Mouse (Mus musculus) layer of hippocampus, postnatal 14 days (tissue): ENCODE measurements around the gene Tmem120b. TPM values are rescaled to one million over a fixed set of nuclear protein-coding genes. Genes with fewer than 3 reads are reported as not detected.

Source experiments
- DNase-seq, 2 experiments: peaks; one replicate each; pipeline ENCODE4 v3.0.0; 2021 to 2022; ENCODE audit warnings: low spot score in 2 of 2, mixed read lengths in 1 of 2
- total RNA-seq, 2 experiments: library from RNA; stranded (reverse); gene quantifications; 2 replicates each; pipeline ENCODE4 v1.2.3; 2021

The Tmem120b gene
- total RNA-seq, 2 experiments from 2014 or later, result 20.1 to 20.3 TPM

DNA sequence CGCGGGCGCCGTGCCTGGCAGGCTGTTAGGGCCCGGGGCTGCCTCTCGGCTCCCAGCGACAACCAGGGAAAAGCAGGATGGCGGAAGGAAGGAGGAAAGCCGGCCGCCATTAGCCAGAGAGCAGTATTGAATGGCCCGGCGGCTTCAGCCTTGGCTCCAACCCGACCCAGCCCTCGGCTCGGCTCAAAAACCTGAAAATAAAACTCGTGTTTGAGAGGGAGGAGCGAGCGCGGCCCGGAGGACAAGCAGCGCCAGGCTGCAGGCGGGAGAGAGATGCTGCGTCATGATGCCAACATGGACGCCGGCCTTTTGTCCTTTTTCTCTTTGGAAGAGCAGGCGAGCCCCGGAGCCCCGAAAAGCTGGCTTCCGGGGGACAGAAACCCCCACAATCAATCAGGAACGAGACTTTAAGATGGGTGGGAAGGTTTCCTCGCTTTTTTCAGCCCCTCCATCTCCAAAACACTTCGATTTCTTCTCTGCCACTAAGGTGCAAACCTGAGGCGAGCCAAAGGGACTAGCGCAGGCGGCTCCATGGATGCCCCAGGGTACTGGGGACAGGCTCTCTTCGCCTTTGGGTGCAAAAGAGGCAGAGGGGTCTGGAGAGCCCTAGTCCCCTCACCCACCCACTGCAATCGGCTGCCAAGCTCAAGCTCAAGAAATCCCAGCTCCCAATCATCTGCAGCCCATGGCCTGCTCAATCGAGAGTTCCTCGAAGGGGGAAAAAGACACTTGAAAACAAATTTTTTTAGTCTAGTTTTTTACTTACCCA is 70.9 kb downstream of the Tmem120b start:
- DNase-seq, result peak; percentile 86 to 90

DNA sequence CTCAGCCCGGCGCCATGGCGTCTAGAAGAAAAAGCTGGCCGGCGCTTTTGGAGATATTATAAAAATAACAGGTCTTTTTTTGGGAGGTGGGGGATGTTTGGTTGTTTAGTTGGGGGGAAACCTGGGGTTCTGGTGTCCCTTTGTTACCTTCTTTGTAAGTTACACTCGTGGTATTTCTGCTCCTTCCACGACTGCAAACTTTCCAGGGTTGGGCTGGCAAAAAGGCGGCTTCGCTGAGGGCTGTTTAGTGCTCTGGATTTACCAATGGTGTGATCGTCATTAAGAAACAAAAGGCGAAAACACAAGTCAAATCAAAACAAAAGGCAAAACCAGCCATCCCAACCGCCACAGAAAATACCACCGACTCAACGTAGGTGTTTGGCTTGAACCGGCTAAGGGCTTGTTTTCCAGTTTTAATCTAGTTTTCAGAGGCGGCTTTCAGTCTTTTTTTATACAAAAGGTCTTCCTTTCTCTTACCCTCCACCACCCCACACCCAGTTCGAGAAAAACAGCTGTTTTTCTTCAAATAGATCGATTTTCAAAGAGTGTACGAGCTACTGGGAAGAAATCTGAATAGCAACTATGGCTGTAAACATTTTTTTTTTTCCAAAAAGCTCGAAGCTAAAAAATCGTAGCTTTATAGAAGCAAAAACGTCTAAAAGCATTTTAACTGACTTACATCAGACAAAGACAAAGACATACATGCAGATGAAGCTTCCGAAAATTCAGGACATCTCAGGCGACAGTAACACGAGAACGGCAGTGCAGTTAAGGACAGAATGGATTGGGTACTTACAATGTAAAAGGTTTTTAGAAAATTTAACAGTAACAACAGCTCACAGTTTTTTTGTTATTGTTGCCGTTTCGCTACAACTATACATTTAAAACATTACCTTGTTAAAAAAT is 71.8 kb downstream of the Tmem120b start:
- peak in 1 of 2 experiments; percentile 37 for DNase-seq

DNA sequence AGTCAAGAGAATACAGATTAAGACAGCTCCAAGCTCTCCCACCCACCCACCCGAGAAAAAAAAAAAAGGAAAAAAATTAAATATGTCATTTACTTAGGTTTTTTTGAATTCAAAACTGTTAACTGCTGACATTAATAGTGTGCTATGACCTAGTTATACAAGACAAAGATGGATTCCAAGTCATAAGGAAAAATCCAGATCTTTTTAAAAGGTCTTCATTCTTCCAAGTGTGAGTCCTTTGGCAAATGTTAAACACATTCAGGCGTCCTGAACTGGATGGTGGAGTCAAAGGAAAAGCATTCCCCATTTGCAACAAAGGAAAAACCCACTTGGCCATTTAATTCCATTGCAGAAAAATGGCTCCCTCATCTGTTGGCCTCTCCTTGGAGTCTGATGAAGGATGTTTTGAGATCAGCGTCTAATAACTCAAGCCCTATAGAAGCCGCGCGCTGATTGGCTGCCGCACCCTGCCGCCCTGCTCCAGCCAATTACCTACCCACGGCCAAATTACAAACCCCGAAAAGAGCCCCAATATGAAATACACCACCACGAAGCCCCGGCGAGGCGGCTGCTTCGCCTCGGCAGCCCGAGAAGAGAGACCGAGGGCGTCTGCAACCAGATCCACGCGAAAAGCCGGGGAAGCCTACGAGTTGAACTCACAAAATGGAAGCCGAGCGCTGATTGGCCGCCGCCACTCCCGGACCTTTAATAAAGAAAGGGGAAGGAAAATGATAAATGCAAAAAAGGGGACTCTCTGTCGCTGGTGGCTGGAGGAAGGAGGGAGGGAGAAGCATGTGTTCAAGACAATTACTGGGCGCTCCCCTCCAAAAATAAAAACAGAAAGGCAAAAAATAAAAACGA is 72.7 kb downstream of the Tmem120b start:
- peak; percentile 93 to 96 for DNase-seq

DNA sequence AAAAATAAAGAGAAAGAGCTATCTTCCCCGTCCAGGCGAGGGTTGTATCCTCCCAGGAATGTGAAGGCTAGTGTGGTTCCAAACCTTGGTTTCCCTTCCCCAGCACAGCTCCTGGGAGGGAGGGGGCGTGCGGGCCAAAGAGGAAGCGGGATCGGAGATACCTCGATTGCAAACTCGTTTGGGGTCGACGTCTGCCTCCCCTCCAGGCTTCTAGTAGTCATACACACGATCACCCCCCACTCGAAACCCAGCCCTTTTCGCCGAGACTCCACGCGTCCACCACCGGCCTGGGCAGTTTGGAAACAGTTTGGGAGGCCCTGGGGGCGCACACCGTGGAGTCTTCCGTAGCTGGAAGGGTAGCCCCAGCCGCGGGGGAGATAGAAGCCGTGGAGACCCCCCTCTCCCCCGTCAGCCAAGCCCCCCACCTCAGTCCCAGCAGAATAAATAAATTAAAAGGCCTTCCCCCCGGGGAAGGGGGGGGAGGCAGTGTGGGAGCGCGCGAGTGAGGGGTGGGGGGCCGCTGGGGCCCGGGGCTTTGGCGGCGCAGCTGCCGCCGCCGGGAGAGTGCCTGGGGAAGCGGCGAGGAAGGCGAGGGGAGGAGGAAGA is 73.4 kb downstream of the Tmem120b start:
- DNase-seq, result no peak

DNA sequence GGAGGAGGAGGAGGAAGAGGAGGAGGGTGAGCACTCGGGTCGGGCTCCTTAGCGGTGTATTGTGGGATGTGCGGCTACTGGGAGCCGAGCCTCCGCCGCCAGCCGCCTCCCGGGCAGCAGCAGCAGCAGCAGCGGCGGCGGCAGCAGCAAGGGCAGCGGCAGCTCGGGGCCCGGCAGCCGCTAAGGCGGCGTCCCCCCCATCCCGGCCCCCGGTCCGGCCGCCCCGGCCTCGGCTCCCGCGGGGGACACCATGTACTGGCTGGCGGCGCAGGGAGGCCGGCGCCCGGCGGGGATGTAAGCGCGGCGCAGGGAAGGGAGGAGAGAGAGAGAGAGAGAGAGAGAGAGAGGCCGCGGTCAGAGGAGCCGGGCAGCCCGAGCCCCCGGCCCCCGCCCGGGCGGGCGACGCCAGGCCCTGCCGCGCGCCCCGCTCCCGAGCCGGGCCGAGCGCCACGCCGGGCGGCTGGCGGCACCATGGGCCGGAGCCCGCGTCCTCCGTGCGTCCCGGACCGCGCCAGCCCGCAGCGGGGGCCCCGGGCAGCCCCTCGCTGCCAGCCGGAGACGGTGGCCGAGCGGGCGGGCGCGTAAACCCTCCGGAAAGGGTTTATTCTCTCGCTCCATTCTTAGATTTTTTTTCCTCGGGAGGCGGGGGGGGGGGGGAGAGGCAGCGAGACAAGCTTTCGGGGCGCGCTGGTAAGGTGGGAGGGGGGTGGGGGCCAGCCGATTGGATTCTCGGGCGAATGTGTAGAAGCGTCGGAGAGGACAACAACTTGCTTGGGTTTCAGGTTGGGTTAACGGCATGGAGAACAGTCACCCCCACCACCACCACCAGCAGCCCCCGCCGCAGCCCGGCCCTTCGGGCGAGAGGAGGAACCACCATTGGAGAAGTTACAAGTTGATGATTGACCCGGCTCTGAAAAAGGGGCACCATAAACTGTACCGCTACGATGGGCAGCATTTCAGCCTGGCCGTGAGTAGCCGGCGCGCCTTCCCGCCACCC is 74.2 kb downstream of the Tmem120b start, which contains the start of gene Setd1b:
Setd1b (plus strand) TSS at position 33 of the 997 bp plus-strand sequence.
- DNase-seq, result no peak

DNA sequence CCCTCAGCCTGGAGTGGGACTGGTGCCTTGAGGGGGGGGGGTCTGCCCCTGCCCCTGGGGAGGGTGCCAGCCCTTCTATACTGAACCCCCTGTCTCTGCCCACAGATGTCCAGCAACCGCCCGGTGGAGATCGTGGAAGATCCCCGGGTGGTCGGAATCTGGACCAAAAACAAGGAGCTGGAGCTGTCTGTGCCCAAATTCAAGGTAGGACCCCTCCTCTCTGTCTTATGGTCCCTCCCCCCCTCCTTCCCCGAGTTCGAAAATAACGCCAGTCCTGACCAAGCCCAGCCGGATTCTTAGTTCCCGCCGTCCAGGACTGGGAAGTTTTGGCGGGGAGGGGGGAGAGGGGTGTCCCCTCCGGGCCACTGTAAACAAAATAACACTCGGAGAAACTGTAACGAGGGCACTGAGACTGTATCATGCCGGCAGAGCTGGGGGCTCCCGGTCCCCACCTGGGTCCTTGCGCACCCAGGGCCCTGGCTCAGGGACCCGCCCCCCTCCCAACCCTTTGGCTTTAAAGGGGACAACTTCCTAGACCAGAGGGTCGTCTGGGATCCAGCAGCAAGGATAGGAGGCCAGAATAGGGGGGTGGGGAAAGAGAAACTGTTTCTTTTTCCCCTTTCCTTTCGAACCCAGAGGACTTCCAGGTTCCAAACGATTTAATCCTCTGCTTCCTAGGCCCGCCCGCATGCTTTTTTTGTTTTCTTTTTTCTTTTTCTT is 75.2 kb downstream of the Tmem120b start:
- no peak for DNase-seq

DNA sequence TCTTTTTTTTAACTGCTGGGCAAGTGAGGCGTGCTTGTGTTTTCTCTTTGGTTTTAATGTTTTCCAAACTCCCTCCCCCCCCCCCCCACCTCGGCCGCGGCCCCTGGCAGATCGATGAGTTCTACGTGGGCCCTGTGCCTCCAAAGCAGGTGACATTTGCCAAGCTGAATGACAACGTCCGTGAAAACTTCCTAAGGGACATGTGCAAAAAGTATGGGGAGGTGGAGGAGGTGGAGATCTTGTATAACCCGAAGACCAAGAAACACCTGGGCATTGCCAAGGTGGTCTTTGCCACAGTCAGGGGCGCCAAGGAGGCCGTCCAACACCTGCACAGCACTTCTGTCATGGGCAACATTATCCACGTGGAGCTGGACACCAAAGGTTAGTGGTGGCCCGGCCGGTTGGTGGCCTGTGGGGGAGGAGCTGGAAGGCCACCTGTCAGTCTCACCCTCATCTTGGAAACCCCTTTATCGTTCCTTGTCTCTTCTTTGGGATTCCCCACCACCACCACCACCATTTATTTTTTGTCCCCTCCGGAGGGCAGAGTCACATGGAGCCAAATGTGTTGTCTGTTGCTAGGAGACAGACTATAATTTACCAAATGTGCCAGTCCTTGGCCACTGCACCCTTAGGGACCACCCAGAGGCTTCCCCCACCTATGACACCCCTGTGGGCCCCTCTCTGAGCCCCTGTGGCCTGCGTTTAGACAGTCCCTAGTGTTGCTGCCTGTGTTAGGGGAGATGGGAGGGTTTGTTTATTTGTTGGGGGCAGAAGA is 75.9 kb downstream of the Tmem120b start:
- no peak for DNase-seq

DNA sequence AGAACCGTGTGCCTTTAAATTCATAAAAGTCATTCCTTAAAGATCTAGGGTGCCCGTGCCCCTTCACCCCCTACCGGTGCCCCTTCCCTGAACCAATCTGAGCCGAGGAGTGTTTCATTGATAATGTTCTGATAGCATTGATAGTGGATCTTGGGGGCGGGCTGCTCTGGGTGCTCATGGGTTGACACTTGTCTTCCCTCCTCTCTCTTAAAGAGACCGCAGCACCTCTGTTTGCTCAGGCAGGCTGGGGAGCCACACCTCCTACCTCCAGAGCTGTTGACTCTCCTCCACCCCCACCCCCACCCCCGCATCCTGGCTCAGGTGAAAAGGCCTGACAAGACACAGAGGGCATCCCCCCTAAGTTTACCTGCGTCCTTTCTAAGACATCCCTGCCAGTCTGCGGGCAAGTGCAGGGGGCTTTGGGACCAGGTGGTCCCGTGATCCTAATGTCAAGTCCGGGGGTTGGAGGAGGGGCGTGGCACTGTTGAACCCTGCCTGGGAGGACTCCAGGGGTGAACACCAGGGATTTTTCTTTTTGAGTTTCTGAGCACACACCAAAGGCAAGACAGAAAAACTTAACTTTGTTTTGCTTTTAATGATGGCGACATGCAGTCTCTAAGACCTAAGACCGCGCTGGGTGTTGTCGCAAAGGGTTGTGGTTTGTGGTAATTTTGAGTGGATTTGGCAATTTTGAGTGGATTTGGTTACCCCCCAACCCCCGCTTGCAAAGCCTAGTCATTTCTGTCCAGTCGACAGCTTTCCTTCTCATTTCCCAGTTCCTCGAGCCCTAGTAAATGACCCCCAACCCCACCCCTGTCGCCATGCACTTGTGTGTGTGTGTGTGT is 76.8 kb downstream of the Tmem120b start:
- no peak for DNase-seq

DNA sequence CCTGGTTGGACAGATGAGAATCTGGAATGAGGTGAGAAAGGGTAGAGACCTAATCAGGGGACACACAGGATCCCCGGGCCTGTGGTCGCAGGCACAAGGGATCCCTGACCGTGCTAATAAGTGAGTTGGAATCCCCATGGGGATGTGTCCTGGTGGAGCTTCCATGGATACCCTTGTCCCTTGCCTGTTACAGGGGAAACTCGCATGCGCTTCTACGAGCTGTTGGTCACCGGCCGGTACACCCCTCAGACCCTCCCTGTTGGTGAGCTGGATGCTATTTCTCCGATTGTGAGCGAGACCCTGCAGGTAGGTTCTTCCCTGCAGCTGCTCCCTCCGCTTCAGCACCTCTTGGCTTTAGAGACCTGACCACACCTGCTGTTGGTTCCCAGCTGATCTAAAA is 78.1 kb downstream of the Tmem120b start:
- DNase-seq, result no peak

DNA sequence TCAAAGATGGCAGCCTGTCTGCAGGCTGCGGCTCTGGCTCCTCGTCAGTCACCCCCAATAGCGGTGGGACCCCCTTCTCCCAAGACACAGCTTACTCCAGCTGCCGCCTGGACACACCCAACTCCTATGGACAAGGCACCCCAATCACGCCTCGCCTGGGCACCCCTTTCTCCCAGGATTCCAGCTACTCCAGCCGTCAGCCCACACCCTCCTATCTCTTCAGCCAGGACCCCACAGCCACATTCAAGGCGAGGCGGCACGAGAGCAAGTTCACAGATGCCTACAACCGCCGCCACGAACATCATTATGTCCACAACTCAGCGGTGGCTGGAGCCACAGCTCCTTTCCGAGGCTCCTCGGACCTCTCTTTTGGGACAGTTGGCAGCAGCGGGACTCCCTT is 79.4 kb downstream of the Tmem120b start:
- no peak for DNase-seq

DNA sequence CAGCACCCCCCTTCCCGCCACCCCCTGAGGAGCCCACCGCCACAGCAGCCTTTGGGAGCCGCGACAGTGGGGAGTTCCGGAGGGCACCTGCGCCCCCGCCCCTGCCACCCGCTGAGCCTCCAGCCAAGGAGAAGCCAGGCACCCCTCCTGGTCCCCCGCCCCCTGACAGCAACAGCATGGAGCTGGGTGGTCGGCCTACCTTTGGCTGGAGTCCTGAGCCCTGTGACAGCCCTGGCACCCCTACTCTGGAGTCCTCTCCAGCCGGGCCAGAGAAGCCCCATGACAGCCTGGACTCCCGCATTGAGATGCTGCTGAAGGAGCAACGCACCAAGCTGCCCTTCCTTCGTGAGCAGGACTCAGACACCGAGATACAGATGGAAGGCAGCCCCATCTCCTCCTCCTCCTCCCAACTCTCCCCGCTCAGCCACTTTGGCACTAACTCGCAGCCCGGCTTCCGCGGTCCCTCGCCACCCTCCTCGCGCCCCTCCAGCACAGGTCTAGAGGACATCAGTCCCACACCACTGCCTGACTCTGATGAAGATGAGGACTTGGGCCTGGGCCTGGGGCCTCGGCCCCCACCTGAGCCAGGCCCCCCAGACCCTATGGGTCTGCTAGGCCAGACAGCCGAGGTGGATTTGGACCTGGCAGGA is 80.0 kb downstream of the Tmem120b start:
- DNase-seq, result no peak

DNA sequence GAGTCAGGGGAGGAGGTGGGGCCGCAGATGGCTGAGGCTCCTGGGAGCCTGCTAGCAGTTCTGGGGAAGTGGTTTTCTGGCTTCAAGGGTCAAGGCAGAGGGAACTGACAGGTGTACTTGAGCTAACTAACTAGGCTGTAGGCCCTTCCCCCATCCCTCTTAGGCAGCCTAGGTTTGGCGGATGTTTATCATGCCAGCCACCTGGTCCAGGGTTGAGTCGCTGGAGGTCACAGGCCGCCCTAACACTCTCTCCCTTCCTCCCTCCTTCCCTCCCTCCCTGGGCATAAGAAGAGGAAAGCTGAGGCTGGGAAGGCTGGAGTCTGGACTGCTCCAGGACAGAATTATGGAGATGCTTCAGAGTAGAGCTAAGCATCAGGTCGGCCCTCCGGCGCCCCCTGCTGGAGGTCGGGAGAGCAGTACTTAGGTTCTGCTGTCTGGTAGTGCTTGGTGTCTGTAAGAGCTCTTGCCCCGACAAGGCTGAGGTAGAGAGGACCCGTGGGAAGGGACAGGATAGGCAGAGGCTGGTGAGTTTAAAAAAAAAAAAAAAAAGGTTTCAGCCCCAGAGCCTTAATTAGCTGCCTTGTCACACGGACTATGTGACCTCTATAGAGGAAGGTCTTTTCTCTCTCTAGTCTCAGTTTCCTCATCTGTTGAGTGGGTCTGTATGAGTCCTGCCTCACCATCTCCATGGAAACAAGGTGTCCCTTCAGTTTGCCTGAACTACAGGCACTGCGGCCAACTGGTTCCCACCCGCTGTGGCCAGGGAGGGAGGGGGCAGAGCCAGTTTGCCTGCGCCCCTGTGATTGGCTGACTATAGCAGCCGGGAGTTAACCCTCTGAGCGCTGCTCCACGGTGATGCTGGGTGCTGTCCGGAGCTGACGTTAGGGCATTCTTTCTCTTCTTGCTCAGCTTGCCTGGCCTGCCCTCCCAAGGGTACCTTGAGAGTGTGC is 81.5 kb downstream of the Tmem120b start:
- peak; percentile 90 to 93 for DNase-seq

DNA sequence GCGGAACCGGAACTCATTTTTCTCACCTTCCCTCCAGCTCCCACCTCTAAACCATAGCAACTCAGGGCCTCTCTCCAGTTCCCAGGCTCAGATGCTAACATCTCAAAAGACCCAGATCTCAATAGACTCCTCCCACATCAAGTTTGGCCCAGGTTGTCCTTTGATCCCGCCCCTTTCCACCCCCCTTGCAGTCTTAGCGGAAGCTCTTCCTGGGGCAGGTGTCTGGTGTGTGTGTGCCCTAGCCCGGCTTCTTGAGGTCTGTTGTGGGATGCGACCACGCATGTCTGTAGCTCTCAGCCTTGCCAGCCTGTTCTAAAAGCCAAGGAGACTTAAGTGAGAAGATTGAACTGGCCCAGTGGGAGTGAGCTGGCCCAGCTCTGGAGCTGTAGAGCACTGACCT is 82.4 kb downstream of the Tmem120b start:
- no peak for DNase-seq

DNA sequence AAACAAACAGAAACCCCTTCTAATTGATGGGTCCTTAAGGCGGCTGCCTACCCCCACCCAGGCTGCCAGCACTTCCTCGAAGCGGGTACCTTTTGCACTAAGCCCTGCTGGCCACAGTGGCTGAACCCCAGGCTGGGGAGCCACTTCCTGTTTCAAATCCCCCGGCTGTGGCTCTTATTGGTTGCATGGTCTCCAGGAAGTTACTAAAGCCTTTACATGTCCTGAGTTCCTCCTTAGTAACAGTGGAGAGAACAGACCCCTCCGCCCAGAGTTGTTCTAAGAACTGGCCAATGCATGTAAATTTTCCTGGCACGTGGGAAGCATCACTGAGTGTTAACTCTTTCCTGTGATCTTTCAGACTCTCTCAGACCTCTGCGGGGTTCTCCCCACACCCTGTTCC is 82.9 kb downstream of the Tmem120b start:
- no peak for DNase-seq

DNA sequence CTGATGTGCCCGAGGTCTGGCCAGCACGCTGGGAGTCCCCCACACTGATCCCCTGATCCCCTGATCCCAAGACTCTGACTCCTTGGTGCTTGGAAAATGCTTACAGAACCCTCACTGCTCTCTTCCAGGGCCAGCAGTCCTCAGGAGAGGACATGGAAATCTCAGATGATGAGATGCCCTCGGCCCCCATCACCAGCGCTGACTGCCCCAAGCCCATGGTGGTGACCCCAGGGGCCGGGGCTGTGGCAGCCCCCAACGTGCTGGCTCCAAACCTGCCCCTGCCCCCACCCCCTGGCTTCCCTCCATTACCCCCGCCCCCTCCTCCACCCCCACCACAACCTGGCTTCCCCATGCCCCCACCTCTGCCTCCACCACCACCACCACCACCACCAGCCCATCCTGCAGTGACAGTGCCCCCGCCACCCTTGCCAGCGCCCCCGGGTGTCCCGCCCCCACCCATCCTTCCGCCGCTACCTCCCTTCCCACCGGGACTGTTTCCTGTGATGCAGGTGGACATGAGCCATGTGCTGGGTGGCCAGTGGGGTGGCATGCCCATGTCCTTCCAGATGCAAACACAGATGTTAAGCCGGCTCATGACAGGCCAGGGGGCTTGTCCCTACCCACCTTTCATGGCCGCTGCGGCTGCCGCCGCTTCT is 83.6 kb downstream of the Tmem120b start:
- DNase-seq, result no peak
